Mouse (Mus musculus) right cerebral cortex, postnatal 25 days (tissue): ENCODE results near the gene Tnni3k.
"Not testable (repeated sequence)": the region's sequence is repeated elsewhere in the genome, so short reads cannot be mapped to it uniquely, and the experiment has no call there.

ENCODE experiments used
- DNase-seq: peaks from one replicate; pipeline ENCODE4 v3.0.0; 2022

Gene Tnni3k

DNA sequence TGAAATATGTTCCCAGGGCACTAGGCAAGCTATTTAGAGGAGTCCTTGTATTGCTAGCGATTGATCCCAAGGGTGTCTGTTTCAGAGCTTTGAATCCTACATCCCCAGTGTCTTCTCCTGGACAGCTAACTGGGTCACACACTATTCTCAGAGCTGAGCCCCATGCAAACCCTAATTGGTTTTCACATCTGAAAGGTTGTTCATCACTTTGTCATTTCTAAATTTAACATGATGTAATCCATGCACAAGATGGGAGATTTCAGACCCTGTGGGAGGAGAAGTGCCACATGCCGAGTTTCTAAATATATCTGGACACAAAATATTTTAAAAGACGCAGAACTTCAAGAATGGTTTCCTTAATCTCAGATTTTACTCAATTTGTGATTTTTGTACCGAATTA, 230.5 kb downstream of the Tnni3k start:
- DNase-seq = no peak

DNA sequence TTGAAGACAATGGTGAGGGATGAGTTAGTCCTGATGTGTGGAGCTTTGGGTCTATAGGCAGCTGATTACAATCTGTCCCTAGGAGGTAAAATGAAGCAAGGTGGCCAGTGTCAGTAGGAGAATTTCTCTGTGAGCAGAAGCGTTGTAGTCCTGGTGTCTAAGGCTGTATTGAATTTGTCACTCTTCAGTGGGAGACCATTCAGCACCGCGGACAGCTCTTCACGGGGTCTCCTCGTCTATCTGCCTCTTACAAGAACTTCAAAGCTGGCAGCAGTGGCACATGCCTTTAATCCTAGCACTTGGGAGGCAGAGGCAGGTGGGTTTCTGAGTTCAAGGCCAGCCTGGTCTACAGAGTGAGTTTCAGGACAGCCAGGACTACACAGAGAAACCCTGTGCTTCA, 235.5 kb downstream of the Tnni3k start:
- DNase-seq = not testable (repeated sequence)

DNA sequence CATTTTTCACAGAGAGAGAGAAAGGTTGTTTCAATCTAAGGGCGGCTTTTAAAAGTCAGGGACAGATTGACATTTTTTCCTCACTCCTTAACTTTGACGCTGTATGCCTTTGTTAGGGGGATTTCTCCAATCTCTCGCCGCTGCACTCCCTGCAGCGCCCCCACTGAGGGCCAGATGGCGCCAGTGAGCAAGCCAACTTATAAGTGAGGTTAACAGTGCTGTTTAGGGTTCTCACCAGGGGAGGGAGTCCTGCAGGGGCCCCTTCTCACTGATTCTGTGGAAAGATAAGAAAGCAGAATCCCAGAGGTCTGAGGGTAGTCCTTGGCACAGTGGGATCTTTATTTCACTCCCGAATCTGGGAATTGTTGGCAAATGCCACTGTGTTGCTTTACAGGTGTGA, 237.5 kb downstream of the Tnni3k start:
- DNase-seq = peak; percentile 68

DNA sequence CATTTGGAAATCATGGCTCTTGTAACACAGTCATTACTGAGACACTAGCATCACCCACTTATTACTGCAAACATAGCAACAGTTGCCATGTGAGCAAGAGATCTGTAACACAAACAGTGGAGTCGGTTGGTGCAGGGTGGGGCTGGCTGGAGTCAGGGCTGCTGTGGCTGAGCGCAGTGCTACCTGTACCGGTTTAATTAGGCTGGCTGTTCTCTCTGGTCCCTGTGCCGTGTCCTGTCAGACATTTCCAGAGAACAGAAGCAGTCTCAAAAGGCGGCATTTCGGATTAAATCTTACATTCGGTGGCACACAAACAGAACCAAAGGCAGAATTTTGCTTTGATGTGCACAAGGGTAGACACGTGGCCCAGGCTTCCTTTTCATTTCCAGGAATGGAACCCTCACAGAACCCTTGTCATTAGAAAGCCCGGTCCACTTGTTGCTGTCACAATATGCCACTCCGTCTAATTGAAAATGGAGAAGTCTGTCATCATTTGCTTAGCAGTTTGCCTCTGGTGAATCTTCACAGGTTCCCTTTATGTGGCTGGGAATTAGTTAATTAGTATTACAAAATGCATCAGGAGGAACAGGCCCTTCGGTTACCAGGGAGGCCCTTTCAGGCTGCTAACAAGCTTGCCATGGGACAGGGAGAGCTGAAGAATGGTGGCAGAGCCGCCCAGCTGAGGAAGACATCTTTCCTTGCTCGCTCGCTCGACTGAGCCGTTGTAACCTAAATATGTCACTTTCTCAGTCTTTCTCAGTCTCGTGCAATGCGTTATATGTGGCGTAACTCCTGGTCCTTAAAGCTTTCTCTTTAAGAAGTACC, 238.2 kb downstream of the Tnni3k start:
- peak; percentile 56 for DNase-seq

DNA sequence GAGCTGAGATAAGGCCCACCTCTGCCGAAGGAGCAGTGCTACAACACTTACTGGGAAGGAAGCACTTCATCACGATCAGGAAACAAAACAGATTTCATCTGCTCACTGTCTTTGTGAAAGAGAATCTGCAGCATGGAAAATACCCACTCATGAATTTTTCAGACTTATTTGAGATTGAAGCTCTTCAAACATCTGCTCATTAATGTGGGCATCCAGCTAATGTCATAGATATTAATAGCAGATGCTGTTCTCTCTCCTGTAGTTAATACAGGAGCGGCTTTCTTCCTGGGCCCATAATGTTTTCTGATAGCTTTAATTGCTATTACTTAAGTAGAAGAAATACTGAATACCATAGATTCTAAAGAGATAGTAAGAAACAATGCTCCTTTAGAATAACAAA, 239.0 kb downstream of the Tnni3k start:
- DNase-seq = no peak

DNA sequence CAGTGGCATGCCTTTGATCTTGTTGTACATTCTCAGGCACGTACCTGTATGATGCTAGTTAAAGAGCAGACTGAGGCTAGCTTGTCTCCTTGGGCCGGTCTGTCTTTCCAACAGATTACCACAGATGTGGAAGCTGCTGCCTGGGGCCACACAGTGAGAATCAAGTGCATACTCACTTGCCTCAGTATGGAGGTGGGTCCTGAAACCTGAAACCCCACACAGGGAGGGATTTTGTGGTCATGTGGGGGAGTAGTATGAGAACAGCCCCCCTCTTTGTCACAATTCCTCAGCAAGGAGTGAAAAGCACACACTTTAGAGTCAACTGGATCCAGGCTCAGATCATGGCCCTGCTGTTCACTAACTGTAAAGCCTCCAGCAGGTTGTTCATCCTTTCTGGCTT, 239.6 kb downstream of the Tnni3k start:
- no peak for DNase-seq

DNA sequence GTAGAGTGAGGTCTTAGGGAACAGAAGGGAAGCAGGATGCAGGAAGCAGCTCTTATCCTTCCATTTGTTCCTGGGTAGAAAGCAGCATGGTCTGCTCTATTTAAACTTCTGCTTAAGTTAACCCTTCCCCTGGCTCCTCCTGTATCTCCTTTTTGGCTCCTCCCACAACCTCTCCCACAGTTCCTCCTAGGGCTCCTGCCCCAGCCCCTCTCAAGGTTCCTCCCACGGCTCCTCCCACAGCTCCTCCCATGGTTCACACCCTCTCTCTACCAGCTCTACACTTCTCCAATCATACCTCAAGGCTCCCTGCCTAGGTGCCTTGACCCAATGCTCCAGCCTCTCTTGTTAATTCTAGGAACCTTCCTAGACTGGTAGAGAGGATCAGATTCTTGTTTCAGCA, 242.3 kb downstream of the Tnni3k start:
- DNase-seq = no peak

DNA sequence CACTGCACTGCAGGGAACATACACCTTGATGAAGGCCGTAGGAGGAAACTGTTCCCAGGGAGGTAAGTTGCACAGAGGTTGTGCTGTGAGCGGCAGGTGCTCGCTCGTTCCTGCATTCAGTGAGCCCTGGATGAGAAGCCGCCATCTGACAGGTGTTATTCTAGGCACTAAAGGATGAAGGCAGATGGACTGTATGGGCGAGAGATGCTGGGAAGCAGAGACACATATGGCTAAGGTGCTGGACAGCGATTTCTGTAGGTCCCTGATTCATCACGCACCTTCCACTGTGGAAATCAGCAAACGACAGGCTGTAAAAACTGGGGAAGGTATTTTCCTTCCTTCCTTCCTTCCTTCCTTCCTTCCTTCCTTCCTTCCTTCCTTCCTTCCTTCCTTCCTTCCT, 243.4 kb downstream of the Tnni3k start:
- peak; percentile 28 for DNase-seq

DNA sequence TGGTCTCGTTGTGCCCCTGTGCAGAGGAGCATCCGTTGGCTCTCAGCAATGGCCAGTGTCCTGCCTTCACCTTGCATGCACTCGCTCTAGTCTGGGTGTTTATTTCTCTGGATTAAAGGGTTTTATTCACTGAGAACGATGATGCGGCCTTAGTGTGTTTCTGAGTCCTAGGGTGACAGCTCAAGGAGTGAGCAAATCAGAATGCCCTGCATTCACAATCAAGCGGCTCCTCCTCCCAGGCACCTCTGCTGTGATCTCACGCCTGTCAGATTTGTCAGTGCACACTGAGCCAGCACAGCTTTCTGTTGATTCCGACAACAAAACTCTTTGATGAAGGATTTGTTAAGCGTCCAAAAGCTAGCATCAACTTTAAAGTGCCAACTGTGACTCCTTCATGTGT, 243.9 kb downstream of the Tnni3k start:
- DNase-seq = no peak

DNA sequence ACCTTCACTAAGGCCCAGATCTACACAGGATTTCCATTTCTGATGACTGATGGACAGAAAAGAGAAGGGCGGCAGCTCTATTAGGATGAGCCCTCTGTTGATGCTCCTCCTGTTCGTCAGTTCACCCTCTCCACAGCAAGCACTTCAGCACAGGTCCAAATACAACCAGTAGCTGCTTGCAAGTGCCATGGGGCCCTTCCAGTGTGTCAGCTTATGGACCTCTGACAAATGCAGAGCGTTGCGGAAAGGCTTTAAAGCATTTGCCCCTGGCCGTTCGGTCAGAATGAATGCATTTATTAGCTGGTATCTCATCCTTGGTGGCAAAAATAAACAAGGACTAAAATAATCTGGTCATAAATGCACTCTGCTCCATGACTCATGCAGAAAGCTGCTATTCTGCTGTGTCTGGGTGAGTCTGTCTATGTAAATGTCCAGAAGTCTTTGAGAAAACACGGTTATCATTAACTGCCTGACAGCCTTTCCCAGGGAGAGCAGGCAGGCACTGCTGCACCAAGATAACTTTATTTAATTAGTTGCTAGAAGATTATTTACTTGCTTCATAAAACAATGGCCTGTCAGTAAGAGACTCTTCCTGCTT, 244.8 kb downstream of the Tnni3k start:
- no peak for DNase-seq

DNA sequence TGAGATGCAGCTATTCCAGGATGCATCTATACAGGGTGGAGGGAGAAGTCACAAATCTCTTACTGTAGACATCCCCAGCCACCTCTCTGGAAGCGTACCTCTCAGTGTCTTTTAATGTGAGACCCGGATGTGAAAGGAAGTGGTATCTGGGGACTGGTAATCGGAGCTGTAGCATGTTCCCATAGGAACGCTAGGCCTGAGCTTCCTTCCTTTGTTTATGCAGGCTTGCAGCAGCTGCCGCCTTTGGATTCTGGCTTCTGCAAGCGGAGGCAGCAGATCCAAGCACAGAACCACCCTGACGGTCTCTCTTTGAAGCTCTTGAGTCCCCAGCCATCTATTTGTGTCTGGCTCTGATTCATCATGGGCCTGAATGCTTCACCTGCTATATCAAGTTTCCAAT, 248.6 kb downstream of the Tnni3k start:
- peak; percentile 67 for DNase-seq

DNA sequence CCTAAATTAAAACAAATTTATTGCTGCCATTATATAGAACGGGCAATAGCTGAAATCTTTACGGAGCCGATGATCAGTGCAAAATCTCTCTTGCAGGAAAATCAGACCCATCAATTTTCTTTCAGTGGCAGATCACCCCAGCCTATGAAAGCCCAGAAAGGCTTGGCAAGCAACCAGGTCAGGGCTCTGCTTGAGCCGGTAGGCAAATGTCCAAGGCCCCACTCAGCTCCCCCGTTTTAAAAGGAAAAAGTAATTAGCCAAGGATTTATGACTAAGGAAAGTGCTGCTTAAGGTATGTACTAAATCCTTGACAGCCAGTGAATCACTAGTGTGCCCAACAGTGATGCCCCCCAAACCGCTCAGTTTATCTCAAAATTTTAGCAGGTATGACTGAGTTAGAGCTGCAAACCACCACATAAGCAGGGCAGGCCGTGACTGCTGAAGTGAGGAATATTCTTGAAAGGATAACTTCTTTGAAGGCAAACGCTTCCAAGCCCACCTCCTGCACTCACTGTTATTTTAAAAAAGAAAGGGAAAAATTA, 254.2 kb downstream of the Tnni3k start:
- no peak for DNase-seq

DNA sequence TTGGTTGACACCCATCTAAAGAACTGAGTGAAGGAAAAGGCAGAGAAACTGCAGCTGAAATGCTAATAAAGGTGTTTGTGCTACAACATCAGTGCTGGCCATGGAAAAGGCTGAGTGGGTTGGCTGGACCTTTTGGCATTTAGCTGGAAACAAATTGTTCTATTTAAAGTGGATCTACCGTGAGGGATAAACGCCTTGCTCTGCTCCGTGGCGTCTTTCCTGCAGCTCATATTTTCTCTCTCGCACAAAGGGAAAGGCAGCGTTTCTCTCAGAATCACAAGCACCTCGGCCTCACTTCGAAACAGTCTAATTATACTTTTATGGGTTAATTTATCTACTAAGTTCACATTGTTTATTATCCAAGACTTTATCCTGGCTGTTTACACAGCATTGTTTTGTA, 254.8 kb downstream of the Tnni3k start:
- DNase-seq = no peak

DNA sequence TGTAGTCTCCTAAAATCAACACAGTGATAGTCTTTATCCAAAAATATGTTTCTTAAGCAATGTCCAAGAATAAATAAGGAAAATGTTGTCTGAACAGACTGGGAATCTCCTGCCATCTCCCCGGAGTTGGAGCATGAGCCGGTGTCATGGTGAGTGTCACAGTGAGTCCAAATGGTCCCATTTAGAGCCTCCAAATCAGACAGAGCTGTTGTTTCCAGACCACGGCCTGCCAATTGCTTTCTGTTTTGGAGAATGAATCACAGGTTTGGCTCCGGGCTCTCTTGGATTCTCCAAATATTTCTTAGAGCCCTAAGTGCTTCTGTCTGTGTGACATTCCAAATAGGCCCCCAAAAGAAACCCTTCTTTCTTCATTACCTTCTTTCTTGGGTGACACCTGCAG, 256.4 kb downstream of the Tnni3k start:
- DNase-seq = no peak

DNA sequence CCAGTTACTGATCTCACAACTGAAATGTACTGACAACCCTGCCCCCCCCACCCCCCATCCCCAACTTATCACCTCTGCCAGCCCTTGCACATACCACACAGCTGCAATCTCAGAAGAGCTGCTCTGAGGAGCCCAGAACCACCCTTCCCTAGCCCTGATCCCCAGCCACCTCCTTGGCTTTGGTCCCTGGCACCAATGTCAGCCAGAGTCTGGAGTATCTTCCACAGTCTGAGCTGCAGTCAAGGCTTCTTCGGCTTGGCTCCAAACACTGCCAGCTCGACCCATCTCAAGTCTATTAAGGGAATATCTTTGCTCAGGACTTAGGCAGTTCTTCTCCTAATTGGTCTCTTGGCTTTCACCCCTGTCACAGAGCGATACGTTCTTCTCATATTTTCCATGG, 261.6 kb downstream of the Tnni3k start:
- no peak for DNase-seq

DNA sequence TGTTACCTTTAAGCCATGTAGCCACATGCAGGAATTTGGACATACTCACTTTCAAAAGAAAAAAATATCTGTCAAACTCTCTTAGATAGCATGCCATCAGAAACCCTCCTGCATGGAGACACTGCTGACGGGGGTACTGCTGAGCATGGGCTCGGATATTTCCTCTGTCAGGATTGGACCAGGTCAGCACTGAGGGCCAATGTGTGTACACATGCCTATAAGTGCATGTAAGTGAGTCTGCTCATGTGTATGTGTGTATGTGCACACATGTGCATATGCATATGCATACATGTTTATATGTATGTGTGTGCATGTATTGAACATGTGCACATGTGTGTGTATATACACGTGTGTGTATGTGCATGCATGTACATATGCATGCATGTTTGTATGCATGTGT, 267.6 kb downstream of the Tnni3k start:
- DNase-seq = no peak

DNA sequence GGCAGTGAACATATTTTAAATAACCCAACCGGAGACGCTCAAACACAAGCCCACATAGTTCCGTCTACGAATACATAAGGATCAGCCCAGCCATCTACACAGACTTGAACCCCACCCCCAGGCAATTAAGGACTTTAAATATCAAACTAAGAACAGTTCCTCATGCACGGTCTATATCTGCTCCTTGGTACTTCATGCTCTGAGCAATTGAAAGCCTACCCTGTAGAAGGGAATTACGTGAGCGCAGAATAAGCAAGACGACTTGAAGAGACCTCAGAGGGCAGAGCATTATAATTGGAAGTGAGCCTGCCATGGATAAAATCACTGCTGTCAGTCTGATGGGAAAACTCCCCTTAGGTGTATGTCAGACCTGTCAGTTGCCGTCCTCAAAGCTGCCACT, 268.9 kb downstream of the Tnni3k start:
- DNase-seq = no peak

DNA sequence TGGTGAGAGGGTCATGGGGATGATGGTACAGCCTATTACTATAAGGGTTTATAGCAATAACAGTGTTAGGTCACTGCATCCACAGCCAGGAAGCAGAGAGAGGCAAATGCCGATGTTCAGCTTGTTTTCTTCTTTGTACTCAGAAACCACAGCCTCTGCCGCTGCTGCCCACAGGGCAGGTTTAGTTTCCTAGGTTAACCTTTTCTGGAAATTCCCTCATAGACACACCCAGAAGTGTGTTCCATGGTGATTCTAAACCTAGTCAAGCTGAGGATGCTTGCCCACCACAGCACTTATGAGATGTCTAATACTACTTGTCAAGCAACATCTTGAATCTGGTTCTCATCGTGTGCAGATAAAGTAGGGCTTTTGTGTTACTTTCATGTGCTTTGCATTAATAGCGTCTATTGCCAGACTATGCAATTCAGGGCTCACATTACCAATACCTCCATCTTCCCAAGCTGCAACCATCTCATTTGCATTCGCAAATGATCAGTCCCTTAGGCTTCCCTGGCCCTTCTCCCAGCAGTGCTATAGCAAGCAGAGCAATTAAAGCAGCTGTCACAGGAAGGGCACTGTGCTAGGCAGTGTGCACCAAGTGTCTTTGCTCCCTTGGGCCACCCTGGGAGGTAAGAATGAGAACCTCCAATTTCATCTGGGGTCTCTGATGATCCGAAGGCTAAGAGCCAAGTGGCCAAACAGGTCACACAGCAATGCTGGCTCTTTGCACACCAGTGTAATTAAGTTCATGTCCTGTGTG, 276.2 kb downstream of the Tnni3k start:
- no peak for DNase-seq

DNA sequence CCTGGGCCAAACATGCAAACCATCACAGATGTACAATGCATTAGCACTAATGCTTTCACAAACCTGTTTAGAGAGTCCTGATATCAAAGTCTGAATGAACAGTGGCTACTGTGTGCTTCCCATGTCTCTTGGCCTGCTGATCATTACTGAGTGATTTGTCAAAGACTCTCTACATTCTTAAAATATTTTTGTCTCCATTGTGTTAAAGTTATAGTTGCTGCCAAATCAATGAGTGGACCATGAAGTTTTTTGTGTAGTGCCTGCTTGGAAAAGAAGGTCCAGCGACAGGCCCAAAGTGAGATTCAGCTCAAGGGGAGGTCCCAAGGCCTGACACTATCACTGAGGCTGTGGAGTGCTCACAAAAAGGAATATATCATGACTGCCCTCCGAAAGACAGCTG, 283.6 kb downstream of the Tnni3k start:
- DNase-seq = no peak

DNA sequence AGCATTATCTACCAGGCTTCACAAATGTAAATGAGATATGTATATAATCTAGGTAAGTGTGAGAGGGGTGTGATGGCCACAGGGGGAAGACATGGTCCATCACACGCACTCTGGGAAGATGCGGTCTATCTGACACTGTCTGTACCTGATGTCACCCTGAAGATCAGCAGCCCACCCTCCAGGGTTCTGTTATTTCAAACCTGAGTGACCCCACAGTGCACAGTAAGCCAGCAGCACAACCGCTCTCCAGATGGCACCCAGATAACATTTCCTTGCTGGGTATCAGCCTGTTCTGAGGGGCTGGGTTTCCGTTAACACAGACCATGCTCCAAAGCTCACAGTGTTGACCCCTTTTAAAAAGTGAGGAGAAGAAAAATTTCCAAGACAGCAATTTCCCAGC, 288.9 kb downstream of the Tnni3k start:
- DNase-seq = no peak

DNA sequence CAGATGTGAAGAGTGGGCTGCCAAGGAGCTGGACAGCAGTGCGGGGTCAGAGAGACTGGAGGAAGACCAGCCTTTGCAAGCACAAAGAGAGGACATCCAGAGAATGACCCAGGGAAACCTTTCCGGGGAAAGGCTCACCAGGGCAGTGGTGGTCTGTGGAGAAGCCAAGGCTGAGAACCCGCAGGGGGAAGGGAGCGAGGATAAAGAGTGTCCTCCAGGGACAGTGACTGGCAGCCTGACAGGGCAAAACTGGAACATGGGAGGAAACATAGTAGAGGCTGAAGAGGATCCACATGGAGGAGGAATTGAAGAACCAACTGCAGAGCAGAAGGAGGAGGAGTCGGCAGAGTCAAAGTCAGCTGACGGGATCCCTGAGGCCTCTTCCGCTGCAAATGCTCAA, 291.1 kb downstream of the Tnni3k start:
- DNase-seq = no peak

DNA sequence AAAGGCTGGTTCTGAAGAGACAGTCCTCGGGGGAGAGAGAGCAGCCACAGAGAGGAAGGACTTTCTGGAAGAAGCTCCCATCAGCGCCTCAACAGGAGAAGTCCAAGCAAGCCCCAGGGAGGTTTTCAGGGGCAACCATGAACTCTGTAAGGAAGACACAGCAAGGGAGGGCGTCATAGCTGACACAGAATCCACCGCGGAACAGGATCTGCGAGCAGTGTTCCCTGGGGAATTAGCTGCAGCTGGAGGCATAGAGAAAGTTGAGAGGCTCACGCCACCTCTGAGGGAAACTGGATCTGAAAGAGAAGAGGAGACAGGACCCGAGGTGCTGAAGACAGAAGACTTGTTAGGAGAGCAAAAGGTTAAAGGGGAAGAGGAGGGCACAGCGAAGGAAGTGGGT, 291.8 kb downstream of the Tnni3k start:
- DNase-seq = no peak

DNA sequence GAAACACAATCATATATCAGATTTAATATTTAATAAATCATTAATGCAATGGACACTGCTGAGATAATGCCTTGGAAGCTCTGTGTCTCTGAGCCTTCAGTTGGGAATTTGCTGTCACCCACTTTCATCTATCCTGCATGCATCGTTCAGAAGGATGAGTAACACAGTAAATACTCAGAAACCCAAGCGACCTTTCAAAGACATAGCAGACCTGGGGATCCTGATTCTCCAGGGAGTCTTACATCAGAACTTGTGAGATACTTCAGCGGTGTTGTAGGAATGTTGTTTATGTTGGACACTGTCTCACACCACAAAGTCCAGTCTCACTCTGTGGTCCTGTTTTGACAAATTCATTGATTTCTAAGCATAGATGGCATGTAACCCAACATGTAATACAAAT, 294.1 kb downstream of the Tnni3k start:
- DNase-seq = no peak

DNA sequence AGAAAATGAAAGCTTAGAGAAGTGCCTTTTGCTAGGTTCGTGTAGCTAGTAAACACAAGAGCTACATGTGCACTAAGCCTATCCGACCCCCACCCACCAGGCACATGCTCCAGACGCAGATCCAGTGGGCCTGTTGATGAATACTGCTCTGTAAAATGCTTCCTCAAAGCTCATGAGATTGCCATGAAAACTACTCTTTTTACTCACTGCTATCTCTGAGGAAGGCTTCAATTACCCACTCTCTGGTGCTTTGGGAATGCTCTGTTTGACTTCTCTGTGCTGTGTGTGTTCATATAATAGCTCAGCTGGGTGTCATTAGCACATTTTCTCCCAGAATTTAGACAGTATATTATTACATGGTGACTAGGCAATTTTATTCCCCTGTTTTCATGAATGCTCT, 297.1 kb downstream of the Tnni3k start:
- no peak for DNase-seq
